Mouse (Mus musculus): ENCODE results near the gene Ppp1r7. TPM values are rescaled to one million over a fixed set of nuclear protein-coding genes. Genes with fewer than 3 reads are reported as not detected.

Gene Ppp1r7
- polyA plus RNA-seq, 1 experiment from 2014 or later, result 49.9 TPM

GRCm38 (mm10) chr1:93387198-93387597 is 44.5 kb downstream of the Ppp1r7 start:
- no peak for ATAC-seq (replicated peaks; ENCODE audit: extremely low read depth, insufficient read depth, low FRiP score)
- H3K9ac ChIP-seq (ENCODE audit: low read length), result no peak overlapping the region
- no peaks in the 10 kb centered on the region for H3K27me3 ChIP-seq (ENCODE audit: control insufficient read depth, insufficient read depth, low read length)
- 65% methylated on average over 2 of the region's 2 CpGs for WGBS
- no peaks in the 10 kb centered on the region for H3K9me3 ChIP-seq (replicated peaks; ENCODE audit: control insufficient read depth, low read length)
- H3K4me1 ChIP-seq (ENCODE audit: control insufficient read depth, insufficient read depth, low read length), result no peaks in the 10 kb centered on the region
- H3K4me2 ChIP-seq (ENCODE audit: low read depth, low read length), result no peak overlapping the region
- H3K4me3 ChIP-seq (ENCODE audit: low read length), result no peak overlapping the region
- no peak overlapping the region for H3K27ac ChIP-seq (ENCODE audit: low read length)
- H3K36me3 ChIP-seq (ENCODE audit: control insufficient read depth, insufficient read depth), result no peaks in the 10 kb centered on the region

DNA sequence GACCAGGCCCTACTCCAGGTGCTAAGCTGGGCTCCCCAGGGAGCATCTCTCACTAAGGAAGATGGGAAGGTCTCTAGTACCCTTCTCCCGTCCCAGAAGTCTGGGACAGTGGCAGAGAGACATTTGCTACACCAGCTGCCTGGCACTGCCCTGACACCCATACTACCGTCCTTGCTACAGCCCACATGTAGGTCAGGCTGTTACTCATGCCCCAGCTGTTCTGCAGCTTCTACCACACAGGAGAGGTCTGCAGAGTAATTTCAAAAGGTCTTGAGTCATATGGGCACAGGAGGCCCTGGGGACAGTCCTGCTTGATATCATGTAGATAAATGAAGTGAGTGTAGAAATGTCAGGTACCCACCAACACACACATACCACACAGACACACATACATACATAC is 46.3 kb downstream of the Ppp1r7 start:
- no peak for ATAC-seq (replicated peaks; ENCODE audit: extremely low read depth, insufficient read depth, low FRiP score)
- H3K27me3 ChIP-seq (ENCODE audit: control insufficient read depth, insufficient read depth, low read length), result no peaks in the 10 kb centered on the region
- H3K9ac ChIP-seq (ENCODE audit: low read length), result no peak overlapping the region
- 54% methylated on average over 2 of the region's 2 CpGs for WGBS
- no peaks in the 10 kb centered on the region for H3K9me3 ChIP-seq (replicated peaks; ENCODE audit: control insufficient read depth, low read length)
- H3K36me3 ChIP-seq (ENCODE audit: control insufficient read depth, insufficient read depth), result no peaks in the 10 kb centered on the region
- no peaks in the 10 kb centered on the region for H3K4me1 ChIP-seq (ENCODE audit: control insufficient read depth, insufficient read depth, low read length)
- H3K4me2 ChIP-seq (ENCODE audit: low read depth, low read length), result no peak overlapping the region
- H3K4me3 ChIP-seq (ENCODE audit: low read length), result no peak overlapping the region
- H3K27ac ChIP-seq (ENCODE audit: low read length), result no peak overlapping the region

DNA sequence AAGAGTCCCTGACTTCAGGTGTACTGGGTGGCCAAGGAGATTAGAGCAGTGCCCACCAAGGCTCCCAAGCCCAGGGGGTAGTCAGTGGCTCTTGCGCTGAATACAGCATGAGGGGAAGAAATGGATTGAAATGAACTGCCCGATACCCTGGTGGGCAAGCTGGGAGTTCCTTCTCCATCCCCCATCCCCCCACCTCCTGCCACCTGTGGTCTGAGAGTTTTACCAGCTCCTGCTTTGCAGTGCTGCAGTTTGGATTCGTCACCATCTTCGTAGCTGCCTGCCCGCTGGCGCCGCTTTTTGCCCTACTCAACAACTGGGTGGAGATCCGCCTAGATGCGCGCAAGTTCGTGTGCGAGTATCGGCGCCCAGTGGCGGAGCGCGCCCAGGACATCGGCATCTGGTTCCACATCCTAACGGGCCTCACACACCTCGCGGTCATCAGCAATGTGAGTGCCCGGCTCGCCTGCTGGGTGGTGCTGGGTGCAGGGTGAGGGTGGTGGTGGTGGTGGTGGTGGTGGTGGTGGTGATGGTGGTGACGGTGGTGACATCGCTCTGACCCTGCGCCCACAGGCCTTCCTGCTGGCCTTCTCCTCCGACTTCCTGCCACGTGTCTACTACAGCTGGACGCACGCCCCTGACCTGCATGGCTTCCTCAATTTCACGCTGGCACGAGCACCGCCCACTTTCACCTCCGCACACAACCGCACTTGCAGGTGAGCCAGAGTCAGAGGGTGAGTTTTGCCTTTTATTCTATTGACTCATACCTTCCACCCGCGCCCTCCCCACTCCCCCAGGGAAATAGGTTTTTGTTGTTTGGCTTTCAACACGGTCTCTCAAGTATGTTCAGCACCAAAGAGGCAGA is 58.8 kb downstream of the Ppp1r7 start:
- H3K27me3 ChIP-seq (ENCODE audit: control insufficient read depth, insufficient read depth, low read length), result no peaks in the 10 kb centered on the region
- H3K4me2 ChIP-seq (ENCODE audit: low read depth, low read length), result peak overlapping the region; percentile 69
- no peaks in the 10 kb centered on the region for H3K9me3 ChIP-seq (replicated peaks; ENCODE audit: control insufficient read depth, low read length)
- H3K4me3 ChIP-seq (ENCODE audit: low read length), result peak overlapping the region; percentile 43
- peak overlapping the region; percentile 26; the same call in 1 of the 2 replicates for H3K9ac ChIP-seq (ENCODE audit: low read length)
- 15% methylated on average over 38 of the region's 38 CpGs for WGBS
- no peak; the same call in 1 of the 2 replicates for ATAC-seq (replicated peaks; ENCODE audit: extremely low read depth, insufficient read depth, low FRiP score)
- no peak overlapping the region for H3K27ac ChIP-seq (ENCODE audit: low read length)
- peaks cover 4% of the 10 kb centered on the region; the same call in 1 of the 2 replicates for H3K4me1 ChIP-seq (ENCODE audit: control insufficient read depth, insufficient read depth, low read length)
- peaks cover 5% of the 10 kb centered on the region for H3K36me3 ChIP-seq (ENCODE audit: control insufficient read depth, insufficient read depth)

- Histone ChIP-seq H3K36me3 (ENCODE audit: control insufficient read depth, insufficient read depth) (peaks cover 24% of the 10 kb centered on the region), H3K9me3 (replicated peaks; ENCODE audit: control insufficient read depth, low read length) (no peaks in the 10 kb centered on the region), H3K4me2 (ENCODE audit: low read depth, low read length) (no peak overlapping the region), H3K27ac (ENCODE audit: low read length) (no peak overlapping the region), H3K9ac (ENCODE audit: low read length) (no peak overlapping the region), H3K4me1 (ENCODE audit: control insufficient read depth, insufficient read depth, low read length) (peaks cover 4% of the 10 kb centered on the region; the same call in 1 of the 2 replicates), H3K4me3 (ENCODE audit: low read length) (no peak overlapping the region), H3K27me3 (ENCODE audit: control insufficient read depth, insufficient read depth, low read length) (no peaks in the 10 kb centered on the region)
- ATAC-seq (replicated peaks; ENCODE audit: extremely low read depth, insufficient read depth, low FRiP score), result no peak
- 77% methylated on average over 4 of the region's 4 CpGs for WGBS
These were observed 60.7 kb downstream of the Ppp1r7 start for GRCm38 (mm10) chr1:93403403-93403802.

Small RNA genes lying within 50 kb of the gene (microRNA-seq; reads per million reads assigned to microRNA genes)
- gene Mir6345, result not detected
- gene Mir6902, result not detected

Other genes with a start within 250 kb of the Ppp1r7 start
- gene Kif1a, start 240.9 kb upstream of the Ppp1r7 start, polyA plus RNA-seq (2015; fragmentation: Nextera tagmentation; extraction: Ambion mirVana), result 8.3 and 11.3 TPM in 2 replicates
- not detected in 2 replicates for gene Agxt, start 207.6 kb upstream of the Ppp1r7 start, polyA plus RNA-seq (2015; fragmentation: Nextera tagmentation; extraction: Ambion mirVana)
- gene 2310007B03Rik, start 181.9 kb upstream of the Ppp1r7 start, polyA plus RNA-seq (2015; fragmentation: Nextera tagmentation; extraction: Ambion mirVana), result 0.75 and 2.1 TPM in 2 replicates
- gene Crocc2, start 174.1 kb upstream of the Ppp1r7 start, polyA plus RNA-seq (2015; fragmentation: Nextera tagmentation; extraction: Ambion mirVana), result 0.38 and 0.95 TPM in 2 replicates
- 3.6 and 4.5 TPM in 2 replicates for gene Sned1, start 107.0 kb upstream of the Ppp1r7 start, polyA plus RNA-seq (2015; fragmentation: Nextera tagmentation; extraction: Ambion mirVana)
- gene Mterf4, start 36.9 kb upstream of the Ppp1r7 start, polyA plus RNA-seq (2015; fragmentation: Nextera tagmentation; extraction: Ambion mirVana), result 21.1 and 23.1 TPM in 2 replicates
- 7.3 and 7.6 TPM in 2 replicates for gene Pask, start 628 bp downstream of the Ppp1r7 start, polyA plus RNA-seq (2015; fragmentation: Nextera tagmentation; extraction: Ambion mirVana)
- 0.12 and 0.26 TPM in 2 replicates for gene Ano7, start 31.1 kb downstream of the Ppp1r7 start, polyA plus RNA-seq (2015; fragmentation: Nextera tagmentation; extraction: Ambion mirVana)
- 116 and 129 TPM in 2 replicates for gene Hdlbp, start 136.0 kb downstream of the Ppp1r7 start, polyA plus RNA-seq (2015; fragmentation: Nextera tagmentation; extraction: Ambion mirVana)
- 3.8 and 4.5 TPM in 2 replicates for gene Farp2, start 169.2 kb downstream of the Ppp1r7 start, polyA plus RNA-seq (2015; fragmentation: Nextera tagmentation; extraction: Ambion mirVana)